Mouse (Mus musculus): ENCODE measurements around the gene Car15. TPM values are rescaled to one million over a fixed set of nuclear protein-coding genes. Genes with fewer than 3 reads are reported as not detected.

The Car15 gene
- total RNA-seq (2015) (1.3 and 1.9 TPM in 2 replicates), total RNA-seq (2017) (1.2 and 2.5 TPM in 2 replicates)

DNA sequence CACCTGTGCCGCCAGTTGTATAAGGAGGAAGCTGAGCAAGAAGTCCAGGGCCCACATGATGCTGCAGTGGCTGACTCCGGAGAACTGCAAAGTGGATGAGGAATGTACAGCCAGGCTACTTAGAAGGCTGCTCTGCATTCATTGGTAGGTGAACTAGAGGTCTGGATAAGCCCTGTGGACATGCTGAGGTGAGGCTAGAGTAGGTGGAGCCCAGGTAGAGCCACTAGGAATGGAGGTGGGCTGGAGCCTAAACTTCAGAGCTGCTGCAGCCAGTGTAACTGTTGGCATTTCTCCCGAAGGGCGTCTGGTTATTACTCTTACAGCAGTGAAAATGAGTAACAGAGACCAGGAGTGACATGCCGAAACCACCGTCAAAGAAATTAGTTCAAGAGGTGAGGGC lies at the start of gene Car15:
Car15 (minus strand) TSS at position 314 of the 400 bp plus-strand sequence.
- ATAC-seq (replicated peaks; ENCODE audit: poor library complexity), result no peak

DNA sequence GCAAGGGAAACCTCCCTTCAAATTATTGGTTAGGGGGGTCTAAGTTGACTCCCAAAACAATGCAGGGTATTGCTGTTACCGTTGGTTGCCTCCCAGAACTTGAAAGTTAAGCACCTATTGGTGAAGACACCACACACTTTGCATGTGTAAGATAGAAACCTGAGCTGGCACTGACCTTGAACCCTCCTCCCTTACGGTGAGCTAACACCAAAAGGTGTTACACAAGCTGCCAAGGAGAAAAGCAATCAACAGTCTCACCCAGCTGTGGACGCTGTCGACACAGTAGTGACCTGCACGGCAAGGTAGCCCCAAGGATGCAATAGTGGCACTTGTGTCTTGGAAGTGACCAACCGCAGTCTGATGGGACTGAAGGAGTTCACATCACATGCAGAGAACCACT lies 46.0 kb upstream of the Car15 start:
- no peak for ATAC-seq (replicated peaks; ENCODE audit: poor library complexity)

DNA sequence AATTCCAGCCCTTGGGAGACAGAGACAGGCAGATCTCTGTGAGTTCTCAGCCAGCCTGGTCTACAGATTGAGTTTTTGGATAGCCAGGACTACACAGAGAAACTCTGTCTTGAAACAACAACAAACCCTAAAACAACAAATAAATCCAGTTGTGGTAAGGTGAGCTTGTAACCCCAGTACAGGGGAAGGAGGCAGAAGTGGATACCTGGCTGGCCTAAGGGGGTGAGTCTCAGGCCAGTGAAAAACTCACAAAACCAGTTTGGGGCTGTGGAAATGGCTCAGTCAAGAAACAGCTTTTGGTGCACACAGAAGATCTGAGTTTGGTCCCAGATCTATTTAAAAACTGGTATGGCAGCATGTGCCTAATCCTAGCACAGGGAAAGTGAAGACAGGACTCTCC lies 44.0 kb upstream of the Car15 start:
- no peak for ATAC-seq (replicated peaks; ENCODE audit: poor library complexity)

DNA sequence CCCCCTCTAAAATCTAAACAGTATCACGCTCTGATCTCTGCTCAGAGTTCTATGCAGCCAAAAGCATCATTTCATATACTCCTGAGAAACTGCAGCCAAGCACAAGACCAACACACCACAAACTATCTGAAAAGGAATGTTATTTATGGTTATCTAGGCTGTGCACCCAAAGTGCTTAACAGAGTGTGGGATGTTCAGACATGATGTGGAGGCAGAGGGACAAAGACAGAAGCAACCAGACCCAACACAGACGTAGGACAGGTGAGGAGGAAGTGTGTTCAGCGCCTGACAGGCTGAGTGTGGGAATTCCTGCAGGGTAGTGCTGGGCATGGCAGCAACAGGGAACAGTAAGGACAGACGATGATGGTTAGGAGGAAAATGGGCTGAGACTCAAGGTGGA lies 41.4 kb upstream of the Car15 start:
- no peak for ATAC-seq (replicated peaks; ENCODE audit: poor library complexity)

DNA sequence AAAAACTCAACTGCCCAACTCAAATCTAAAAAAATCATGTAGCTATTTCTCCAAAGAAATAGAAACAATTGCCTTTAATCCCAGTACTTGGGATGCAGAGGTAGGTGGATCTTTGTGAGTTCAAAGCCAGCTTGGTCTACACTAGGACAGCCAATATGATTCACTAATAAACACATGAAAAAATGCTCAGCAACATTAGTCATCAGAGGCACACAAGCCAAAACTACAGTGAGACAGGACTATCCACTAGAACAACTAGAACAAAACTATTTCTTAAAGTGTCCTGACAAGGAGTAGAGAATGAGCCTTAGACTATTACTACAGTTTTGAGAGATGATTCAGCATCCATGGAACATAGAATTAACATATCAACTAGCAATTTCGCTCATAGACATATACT lies 37.9 kb upstream of the Car15 start:
- ATAC-seq (replicated peaks; ENCODE audit: poor library complexity), result no peak

DNA sequence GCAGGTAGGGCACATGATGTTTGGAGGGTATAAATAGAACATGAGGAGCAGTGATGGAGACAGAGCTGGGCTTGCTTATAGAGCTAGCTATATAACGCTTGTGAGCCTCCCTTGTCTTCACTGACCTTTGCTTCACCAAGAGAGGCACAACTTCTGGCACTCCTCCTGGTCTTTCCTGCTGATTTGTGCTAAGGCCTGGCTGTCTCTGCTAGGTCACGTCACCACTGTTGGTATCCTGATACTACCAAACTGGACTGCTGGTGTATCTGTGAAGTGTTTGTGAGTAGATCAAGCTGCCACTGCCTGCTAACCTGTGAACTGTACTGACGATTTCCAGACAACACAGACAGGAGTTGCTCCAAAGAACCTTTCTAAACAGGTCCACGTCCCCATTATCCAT lies 37.0 kb upstream of the Car15 start:
- ATAC-seq (replicated peaks; ENCODE audit: poor library complexity), result no peak

DNA sequence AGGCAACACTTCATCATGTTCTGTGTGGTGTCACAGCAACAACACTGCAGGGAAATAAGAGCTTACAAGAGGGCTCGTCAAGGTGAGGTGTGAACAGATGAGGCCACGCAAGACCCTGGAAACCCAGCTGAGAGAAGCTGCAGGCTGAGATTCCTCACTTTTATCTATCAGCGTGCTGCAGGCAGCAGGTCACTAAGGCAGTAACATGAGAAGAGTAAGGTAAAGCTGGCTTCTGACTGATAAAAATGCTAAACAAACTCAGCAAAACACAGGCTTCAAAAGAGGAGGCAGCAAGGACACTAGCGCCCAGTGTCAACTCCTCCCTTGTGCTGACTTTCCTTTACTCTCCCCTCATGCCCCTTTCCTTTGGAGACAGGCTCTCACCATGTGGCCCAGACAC lies 34.8 kb upstream of the Car15 start:
- ATAC-seq (replicated peaks; ENCODE audit: poor library complexity), result peak; percentile 42

DNA sequence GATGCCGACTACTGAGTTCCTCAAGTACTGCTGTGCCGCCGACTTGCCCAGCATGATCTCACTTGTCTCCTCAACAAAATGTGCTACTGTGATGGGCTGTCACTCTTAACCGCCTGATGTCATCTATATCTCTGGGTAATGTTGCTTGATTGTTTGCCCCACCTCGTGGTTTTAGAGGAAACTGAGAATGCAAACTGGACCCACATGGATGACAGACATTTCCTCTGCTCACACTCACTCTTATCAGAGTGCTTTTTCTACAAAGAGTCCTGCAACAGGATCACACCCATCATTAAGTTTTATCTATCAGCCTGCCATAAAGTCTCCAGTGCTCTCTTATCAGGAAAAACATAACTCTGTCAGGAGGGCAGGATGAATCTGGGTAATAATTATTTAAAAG lies 33.1 kb upstream of the Car15 start:
- ATAC-seq (replicated peaks; ENCODE audit: poor library complexity), result peak; percentile 82

DNA sequence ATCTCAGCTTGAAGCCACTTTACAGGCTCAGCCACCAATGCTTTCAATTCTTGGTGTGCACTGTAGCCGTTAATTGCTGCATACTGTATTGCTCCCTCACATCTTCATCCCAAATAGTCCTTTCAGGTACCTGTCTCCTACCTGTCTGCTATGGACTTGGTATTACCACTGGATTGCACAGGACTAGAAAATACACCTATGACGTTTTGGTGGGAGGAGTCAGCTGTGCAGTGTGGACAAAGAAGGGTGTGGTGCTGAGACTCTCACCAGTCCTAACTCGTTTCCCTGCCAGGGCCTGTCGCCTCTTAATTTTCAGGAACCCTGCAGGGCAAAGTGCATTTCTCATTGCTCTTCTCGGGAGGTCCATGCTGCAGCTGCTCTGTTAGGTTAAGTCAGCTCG lies 27.6 kb upstream of the Car15 start:
- ATAC-seq (replicated peaks; ENCODE audit: poor library complexity), result 0 out of 2 replicates have a peak, but pooled peaks have one; percentile 11

DNA sequence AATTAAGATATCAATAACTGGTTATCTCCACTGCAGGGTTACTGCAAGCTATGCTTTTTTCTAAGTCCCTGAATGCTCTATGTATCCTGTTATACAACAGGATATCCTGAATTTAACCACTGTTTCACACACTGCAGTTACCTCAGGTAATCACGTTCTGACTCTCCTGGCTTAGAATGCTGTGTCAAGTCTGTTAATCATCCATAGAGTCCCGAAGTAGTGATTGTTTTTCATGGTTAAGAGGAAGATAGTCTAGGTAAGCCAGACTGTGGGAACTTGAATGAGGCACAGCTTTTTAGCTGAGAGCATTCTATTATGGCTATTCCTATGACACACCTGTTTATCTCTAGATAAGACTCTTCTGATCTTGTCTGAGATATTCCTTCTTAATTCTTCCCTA lies 27.1 kb upstream of the Car15 start:
- ATAC-seq (replicated peaks; ENCODE audit: poor library complexity), result no peak

DNA sequence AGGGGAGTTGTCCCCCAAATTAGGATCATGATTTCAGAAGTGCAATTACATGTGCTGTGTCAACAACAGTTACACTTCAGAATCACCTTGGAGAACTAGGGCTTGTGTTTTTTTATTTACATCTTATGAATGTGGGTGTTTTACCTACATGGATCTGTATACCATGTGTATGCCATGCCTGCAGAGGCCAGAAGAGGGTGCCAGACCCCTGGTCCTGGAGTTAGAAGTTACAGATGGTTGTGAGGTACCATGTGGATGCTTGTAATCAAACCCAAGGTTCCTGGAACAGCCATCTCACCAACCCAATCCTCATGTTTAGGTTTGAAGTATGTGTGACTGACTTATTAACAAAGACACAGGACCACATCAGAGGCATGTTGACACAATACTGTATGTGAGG lies 20.4 kb upstream of the Car15 start:
- ATAC-seq (replicated peaks; ENCODE audit: poor library complexity), result peak; percentile 83

DNA sequence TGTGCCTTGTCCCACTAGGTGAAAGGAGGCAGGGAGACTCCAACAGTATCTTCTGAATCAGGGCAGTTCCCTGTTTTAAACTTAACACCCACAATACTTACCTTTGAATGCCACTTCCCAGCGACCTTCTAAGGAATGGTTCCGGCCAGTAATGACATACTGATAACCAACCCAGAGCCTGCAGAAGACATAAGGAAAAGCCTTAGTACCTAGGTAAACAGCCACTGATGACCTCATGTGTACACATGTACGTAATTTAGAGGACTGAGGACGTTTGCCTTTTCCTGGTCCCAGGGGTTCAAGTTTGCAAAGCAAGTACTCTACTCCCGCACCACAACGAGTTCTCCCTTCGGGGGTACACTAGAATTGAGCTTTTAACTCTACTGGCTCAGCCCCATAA lies 19.0 kb upstream of the Car15 start:
- no peak for ATAC-seq (replicated peaks; ENCODE audit: poor library complexity)

DNA sequence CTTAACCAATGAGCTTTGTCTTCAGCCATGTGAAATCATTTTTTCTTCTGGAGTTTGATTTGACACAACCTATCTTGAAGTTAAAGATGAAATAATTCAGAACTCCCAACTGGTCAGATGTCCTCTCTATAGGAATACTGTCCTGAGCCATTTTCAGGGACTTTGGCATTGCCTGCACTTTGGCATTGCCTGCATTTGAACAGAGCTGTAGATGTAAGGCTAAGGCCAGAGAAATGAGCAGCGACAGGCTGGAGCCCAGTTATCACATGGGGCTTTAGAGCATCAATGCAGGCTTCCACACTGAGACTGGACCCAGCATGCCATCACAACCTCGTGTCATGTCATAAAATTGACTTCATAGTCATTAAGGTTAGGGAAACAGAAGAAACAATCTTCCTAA lies 15.1 kb upstream of the Car15 start:
- no peak for ATAC-seq (replicated peaks; ENCODE audit: poor library complexity)

DNA sequence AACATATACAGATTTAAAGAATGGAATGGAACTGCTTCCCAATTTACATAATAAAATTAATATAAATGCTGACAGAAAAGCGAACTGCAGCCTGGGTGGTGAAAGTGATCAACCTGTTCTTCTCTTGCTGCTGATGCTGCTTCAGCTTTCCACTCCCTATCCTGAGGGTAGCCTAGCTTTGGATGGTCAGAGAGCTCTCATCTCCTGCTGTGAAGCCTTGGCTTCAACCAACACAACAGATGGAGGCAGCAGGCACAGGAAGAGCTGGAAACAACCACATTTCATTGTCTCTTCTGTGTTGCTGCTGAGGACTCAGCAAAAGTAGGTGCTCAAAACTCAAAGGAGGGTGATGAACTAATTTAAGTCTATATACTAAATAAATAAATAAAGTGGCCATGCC lies 13.7 kb upstream of the Car15 start:
- no peak for ATAC-seq (replicated peaks; ENCODE audit: poor library complexity)

DNA sequence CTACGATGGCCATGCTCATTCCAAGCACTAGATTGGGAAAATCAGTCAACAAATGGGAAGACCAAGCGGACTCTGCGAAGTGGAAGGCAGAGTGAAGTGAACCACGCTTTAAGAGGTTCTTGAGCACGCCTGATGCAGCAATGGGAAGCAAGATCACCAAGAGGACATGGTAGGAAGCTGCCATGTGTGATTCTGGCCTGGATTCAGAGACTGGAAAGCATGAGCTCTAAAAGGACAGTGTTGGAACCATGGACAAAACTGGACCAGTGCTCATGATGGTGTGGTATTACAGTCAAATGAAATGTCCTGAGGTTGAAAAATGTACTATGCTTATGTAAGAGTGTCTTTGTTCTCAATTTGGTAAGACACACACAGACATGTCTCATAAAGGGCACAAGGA lies 13.2 kb upstream of the Car15 start:
- no peak for ATAC-seq (replicated peaks; ENCODE audit: poor library complexity)

DNA sequence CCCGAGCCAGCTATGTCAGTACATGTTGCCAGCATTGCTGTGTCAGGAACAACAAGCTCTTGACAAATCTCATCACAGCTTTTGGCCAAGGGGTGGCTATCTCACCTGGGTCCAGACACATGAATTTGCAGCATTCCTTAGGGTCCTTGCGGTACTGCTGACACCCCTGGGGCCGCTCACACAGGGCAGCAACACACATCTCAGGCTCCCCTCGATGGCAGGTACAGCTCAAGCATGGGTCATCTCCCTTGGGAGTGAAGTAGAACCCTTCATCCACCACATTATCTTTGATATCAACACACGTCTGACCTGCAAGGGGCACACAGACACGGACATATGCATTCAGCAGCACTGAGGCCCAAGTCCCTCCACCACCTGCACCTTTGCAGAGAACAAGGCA lies 11.3 kb upstream of the Car15 start:
- ATAC-seq (replicated peaks; ENCODE audit: poor library complexity), result no peak

DNA sequence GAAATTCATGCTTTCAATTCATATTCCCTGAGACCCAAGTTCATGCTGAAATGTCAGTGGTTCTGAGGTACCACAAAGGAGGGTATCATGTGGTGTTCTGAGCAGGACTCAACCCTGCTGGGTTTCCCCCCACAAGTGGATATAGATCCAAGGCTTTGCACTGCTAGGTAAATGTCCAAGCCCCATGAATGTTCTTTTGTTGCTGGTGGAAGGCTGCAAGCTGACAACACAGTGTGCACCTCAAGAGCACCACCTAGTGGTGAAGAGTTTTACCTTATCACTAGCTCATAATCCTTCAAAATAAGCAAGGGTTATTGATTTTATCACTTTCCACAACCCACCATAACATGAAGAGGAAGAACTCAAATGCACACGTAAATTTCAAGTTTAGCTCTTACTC lies 10.8 kb upstream of the Car15 start:
- ATAC-seq (replicated peaks; ENCODE audit: poor library complexity), result peak; percentile 79

DNA sequence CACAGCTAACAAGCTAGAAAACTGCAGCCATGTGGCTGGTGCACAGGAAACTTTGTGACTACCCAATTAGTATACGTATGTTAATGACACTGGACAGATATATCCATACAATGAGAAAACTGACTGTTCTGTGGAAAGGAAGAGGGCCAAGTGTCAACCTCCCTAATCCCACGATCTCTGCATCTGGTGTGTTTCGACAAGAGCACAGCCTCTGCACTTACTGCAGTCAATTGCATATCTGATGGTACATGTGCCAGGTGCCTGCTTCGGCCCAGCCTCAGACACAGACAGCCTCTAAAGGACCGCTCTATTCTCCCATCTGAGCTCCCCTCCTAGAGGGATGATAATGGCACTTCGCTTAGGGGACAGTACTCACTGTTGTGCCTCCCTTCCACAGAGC lies 10.3 kb upstream of the Car15 start:
- peak; percentile 88 for ATAC-seq (replicated peaks; ENCODE audit: poor library complexity)

DNA sequence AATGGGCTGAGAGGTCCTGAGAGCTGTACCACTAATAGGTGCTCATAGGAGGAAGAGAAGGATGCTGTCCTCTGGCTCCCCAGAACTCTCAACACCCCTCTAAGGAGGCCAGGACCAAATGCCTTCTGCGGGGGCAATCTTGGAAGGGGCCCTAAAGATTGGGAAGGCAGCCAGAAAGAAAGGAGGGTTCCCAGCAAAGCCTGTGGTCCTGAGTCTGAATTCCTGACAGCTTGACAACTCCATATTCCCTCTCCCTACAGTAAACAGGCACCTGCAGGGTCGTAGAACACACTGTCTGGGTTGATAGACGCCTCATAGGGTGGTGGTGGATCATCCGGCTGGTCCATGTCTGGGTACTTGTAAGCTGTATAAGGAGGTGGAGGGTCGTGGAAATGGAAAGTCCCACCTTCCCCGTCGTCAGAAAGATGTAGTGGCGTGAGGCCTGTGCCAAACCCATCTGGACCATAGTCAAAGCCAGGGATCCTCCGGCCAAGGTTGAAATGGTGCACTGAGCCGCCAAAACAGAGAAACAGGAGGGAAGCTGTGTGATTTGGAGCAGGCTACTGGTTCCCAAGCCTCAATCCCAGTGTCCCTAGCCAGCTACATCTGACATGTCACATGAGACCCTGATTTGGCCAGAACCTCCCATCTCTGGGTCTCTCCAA lies 5.7 kb upstream of the Car15 start:
- ATAC-seq (replicated peaks; ENCODE audit: poor library complexity), result no peak

DNA sequence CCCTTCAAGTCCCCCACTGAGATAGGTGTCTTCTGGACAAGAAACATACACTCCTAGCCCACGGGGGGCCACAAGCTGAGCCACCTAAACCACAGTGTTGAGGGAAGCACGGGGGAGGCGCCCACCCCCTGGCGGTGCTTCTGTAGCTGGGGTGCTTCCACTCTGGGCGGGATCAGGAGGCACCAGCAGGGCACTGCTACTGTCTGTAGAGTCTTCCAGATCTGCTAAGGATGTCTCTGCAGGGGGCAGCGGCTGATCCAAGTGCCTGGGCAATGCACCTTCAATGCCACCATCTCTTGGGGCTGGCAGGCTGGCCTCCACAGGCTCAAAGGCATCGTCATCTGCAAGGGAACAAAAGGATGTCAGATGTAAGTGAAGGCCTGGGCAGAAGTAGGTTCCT lies 4.3 kb upstream of the Car15 start:
- no peak for ATAC-seq (replicated peaks; ENCODE audit: poor library complexity)

DNA sequence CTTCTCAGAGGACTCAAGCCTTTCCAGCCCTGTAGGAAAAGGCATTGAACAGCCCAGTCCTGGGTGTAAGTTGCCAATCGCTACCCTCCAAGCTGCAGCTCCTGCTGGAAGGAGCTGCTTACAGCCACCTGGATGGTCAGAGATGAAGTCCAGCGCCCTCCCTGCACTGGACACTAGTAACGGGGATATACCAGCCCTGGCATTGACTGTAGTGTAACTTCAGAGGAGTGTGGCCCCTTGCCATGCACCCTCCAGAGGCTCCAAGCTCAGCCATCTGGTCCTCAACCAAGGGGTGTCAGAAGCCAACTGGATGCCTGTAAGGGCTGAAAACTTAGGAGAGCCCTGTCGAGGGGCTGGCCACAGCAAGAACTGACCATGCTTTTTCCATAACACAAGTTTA lies 1.8 kb upstream of the Car15 start:
- ATAC-seq (replicated peaks; ENCODE audit: poor library complexity), result no peak

DNA sequence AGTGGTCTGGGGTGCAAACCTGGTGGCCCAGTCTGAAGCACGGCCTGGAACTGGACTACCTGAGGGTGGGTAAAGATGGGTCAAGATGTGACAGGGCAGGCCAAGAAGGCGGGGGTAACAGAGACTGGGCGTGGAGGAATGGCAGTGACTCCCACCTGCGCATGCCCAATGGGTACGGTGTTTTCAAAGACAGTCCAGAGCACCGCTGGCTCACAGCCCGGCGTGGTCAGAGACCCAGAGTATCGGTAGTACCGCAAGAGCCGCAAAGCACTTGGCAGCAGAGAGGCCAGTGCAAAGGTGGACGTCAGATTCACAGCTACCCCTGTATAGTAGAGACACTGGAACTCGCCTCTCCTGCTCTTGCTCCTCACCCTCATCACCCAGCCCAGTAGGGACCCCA lies 2.7 kb downstream of the Car15 start:
- ATAC-seq (replicated peaks; ENCODE audit: poor library complexity), result no peak

DNA sequence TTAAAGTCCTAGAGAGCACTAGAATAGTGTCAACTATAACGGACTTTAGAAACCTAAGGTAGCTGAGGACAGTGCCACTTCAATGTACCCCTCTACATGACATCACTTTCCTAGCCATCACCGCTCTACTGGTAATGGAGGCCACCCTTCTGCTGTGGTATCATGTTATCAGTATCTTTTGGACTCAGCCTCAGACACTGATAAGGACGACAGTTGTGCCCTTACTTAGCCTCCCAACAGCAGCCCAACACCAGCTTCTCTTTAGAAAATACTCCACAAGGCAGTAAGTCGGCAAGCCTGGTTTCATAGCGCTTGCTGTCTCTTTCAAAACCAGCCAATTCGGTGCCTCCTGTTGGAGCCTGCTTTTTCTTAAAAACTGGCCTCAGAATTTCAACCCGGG lies 3.6 kb downstream of the Car15 start:
- ATAC-seq (replicated peaks; ENCODE audit: poor library complexity), result peak; percentile 15; the same call in 1 of the 2 replicates
